Mouse (Mus musculus) kidney, postnatal 14 days (tissue): ENCODE data around the gene Ripor2.
A peak's percentile ranks its signal among the peaks of the same experiment; 100 is the strongest.
"Not testable (repeated sequence)": the region's sequence is repeated elsewhere in the genome, so short reads cannot be mapped to it uniquely, and the experiment has no call there.

Source experiments
- DNase-seq: peaks from one replicate; pipeline ENCODE4 v3.0.0; 2022; ENCODE audit warnings: mixed read lengths

Ripor2 gene

DNA sequence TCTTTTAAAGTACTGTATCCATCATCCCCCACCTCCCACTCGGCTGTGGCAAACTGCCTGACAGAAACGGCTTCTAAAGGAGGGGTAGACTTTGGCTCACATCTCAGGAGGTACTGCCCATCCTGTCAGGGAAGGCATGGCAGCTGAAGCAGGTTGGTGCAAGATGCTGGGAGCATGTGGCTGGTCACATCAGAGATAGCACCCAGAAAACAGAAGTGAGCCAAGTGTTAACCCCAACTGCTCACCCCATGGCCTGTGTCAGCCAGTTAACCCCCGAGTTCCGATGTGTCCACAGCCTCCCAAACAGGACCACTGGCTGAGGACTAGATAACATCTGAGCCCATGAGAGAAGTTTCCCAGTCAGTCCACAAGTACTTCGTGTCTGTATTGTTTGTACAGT is 133.6 kb downstream of the Ripor2 start:
- no peak for DNase-seq

DNA sequence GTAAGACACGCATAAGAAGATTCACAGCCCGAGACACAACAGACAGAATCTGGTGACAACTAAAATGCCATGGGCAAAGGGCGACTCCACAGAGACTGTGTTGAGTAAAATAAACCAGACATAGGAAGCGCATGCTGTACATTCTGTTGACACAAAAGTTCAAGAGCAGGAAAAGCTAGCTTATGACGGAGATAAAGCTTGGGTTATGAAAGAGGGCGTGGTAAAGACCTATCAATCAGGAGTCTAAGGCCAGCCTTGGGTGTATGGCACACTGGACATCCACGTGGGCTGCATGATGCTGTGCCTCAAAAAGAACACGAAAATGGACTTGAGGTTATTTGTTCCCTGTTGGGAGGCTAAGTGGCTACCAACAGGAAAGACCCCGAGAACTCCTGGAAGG is 134.5 kb downstream of the Ripor2 start:
- no peak for DNase-seq

DNA sequence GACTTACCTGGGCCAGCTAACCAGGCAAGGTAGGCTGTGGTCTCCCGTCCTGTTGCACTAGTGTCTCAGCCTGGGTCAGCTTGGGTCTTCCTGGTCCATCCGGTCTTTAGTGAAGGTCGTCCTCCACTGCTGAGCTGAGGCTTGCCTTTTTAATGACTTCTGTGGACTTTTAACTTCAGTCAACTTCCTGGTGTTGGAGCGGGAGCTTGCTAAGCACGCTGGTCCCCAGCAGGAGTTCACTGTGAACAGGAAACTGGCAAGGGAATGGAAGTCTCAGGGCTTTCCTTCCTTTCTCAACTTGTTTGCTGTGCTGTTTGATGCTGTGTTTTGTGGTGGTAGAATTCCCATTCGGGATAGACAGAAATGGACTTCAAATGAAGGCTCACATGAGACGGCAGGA is 135.7 kb downstream of the Ripor2 start:
- peak; percentile 19 for DNase-seq

DNA sequence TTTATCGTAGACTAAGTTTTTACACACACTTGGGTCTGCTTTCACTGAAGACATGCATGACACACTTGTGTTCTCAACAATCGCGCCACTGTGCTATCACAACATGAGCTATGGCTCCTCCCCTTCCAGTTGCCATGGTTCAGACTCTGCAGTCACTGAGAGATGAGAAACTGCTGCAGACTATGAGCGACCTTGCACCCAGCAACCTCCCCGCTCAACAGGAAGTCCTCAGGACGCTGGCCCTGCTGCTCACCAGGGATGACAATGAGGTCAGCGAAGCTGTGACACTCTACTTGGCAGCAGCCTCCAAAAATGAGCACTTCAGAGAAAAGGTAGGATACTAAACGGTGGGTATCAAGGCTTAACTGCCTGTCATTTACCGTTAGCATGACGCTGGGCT is 139.5 kb downstream of the Ripor2 start:
- peak; percentile 25 for DNase-seq

DNA sequence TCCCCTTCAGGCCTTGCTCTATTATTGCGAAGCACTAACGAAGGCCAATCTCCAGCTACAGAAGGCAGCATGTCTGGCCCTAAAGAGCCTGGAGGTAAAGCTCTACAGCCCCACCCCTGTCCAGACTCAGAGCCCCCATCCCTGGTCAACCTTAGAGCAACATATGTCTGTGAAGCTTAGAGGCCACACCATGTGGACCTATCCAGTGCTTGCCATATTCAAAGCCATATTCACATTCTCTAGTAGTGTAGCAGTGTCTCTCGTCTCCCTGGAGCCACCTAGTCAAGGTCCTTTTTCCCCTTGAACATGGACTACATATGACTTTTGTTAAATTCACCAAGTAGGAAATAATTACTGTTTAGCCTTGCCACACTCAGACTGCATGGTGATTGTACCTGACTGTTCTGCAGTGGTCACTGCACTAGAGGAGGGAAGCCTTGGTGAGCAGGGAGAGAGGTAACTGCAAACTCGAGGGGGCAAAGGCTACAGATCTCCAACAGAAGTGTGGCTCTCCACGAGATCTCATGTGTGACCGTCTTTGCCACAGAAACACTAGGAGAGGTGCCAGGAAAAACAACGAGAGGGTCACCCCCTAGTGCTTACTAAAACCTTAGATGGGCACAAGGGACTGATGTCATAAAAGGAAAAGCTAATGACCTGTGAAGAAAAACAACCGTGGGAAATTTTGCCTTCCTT is 141.9 kb downstream of the Ripor2 start:
- DNase-seq, result peak; percentile 39

DNA sequence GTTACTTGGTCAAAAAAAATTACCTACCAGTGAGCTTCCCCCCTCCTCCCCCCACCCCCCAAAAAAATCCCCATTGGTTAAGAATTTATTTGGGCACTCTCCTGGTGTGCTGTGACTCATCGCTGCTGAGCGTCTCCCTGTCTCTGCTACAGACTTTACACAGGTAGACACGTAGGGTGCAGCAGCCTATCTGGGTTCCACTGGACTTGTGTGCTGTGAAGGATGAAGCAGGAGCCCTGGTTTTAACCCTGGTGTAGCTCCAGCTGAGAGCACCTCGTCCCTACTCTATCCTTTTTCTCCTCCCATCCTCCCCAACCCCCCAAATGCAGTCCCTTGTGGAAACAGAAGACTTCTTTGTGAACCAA is 142.4 kb downstream of the Ripor2 start:
- no peak for DNase-seq

- DNase-seq, result no peak
These were observed 147.1 kb downstream of the Ripor2 start for GRCm38 (mm10) chr13:24729128-24729527.

GRCm38 (mm10) chr13:24734502-24734901 is 152.5 kb downstream of the Ripor2 start:
- DNase-seq, result no peak

GRCm38 (mm10) chr13:24735608-24736131 is 153.7 kb downstream of the Ripor2 start:
- DNase-seq, result no peak

- DNase-seq, result no peak
These were observed 159.0 kb downstream of the Ripor2 start, which contains the start of gene Armh2 for GRCm38 (mm10) chr13:24741028-24741427. TSS of gene Armh2 (plus strand) at chr13:24741232.

- no peak for DNase-seq
These were observed 165.8 kb downstream of the Ripor2 start for GRCm38 (mm10) chr13:24747823-24748222.

- no peak for DNase-seq
These were observed 168.8 kb downstream of the Ripor2 start for GRCm38 (mm10) chr13:24750807-24751206.

GRCm38 (mm10) chr13:24751396-24751795 is 169.4 kb downstream of the Ripor2 start:
- DNase-seq, result no peak

DNA sequence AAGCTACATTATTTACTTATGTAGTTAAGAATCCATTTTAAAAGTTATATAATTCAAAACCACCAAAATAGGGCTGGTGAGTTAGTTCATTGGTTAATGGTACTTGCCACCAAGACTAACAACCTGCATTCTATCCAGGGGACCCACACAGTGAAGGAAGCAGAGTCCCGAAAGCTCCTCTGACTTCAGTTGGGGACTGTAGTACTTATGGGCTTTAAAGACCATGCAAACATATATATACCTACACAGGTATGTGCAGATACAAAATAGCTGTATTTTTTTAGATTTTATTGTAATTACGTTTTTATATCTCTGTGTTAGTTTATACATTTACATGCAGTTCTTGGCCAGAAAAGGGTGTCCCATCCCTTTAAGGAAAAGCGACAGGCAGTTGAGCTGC is 174.8 kb downstream of the Ripor2 start:
- no peak for DNase-seq

DNA sequence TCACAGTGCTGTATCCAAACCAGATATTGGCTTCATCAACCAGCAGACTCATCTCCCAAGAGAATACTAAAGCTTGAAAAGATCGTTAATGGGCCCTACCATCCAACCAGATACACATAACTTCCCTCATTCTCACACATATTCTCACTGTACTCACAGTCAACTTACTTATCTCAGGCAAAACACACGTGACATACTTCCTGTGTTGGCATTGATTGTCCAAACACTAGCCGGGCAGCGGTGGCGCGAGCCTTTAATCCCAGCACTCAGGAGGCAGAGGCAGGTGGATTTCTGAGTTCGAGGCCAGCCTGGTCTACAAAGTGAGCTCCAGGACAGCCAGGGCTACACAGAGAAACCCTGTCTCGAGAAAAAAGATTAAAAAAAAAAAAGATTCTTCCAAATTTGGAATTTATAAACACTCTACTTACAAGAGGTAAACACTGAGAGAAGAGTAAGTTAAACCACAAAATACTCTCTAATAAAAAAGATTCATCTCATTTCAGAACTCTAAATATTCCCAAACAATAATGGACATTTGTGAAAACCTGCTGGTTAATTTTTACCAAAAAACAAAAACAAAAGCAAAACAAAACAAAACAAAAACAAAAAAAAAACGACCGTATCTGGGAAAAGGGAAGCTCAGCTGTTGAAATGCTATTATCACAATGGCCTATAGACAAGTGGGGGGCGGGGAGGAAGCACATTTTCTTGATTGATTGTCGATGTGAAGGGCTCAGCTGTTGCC is 176.0 kb downstream of the Ripor2 start:
- DNase-seq, result no peak

DNA sequence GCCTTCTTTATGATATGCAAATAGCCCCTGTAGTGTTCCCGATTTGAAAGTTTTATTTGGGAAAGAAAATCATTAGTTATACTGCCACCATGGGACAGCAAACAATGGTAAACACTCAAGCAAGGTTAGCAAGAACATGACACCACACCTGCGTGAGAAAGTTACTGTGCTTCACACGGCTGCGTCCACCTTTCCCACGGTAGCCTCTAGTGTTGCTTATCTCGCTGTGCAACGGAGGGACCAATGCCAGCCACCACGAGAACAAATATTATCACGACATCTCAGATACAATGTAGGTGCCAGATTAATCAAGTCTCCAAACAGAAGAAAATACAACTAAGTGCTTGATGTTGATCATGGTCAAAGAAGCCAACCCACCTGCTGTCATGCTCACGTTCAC is 177.5 kb downstream of the Ripor2 start:
- DNase-seq, result no peak

DNA sequence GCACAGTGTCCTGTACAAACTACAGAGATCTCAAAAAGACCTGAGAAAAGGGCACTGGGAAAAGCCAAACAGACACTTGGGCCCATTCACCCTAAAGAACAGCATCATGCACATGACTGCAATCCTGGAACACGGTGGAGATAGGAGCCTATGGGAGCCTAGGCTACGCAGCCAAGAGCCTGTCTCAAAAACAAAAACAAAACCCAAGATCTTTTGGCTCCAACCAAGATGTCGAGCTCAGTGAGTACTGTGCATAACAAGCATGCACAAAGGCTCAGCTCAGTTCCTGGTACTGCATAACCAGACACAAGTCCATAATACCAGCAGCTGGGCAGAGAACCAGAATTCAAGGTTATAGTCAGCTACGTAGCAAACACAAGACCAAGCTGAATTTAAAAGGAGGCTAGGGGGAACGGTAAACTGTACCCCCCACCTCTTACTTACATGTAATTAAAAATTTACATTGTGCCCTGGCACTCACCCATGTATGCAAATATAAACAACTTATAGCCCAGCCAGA is 178.4 kb downstream of the Ripor2 start:
- peak; percentile 8 for DNase-seq

DNA sequence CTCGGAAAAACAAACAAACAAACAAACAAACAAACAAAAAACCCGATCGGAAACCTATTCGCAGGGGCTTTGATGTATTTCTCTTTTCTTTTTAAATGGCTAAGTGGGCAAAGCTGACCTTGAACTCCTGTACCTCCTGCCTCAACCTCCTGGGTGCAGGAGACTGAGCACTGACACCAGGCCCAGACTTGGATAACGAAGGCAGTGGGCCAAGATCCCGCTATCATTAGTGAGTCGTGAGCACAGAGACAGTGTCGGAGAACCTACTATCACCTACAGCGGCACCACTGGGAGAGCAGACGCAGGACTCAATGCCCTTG is 179.1 kb downstream of the Ripor2 start:
- no peak for DNase-seq

GRCm38 (mm10) chr13:24761403-24762227 is 179.6 kb downstream of the Ripor2 start, which contains the start of gene Gmnn:
TSS of gene Gmnn (minus strand) at chr13:24761923.
- peak; percentile 93 for DNase-seq

- DNase-seq, result no peak
These were observed 180.3 kb downstream of the Ripor2 start for GRCm38 (mm10) chr13:24762254-24762653.

GRCm38 (mm10) chr13:24767809-24768208 is 185.8 kb downstream of the Ripor2 start:
- DNase-seq, result not testable (repeated sequence)

DNA sequence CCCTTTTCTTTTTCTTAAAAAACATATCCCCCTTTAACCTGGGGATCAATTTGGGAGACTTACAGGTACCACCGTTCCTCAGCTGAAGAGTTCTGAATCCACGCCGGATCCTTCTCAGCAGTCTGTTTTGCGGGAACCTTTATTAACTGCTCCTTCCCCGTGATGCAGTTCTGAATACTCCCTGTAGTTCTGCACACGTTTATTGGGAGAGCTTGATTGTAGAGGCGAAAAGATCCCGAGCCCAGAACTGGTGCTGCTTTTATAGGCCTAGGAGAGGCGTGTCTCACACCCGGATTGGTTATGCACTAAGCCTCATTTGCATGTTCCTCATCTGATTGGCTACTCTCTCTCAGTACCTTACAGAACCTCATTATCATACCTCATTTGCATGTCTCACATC is 189.5 kb downstream of the Ripor2 start:
- not testable (repeated sequence) for DNase-seq
